Mouse (Mus musculus) ES-E14 (cell line): ENCODE measurements around the gene Edaradd. TPM values are rescaled to one million over a fixed set of nuclear protein-coding genes. Genes with fewer than 3 reads are reported as not detected.

Experiments used
- DNase-seq: peaks from one replicate; pipeline ENCODE4 v3.0.0-alpha.2; 2013; ENCODE audit warnings: low read depth, low spot score
- H3K27ac ChIP-seq: 2 replicates; pipeline ENCODE4 v1.5.1; 2012; ENCODE audit warnings: low read depth, mild to moderate bottlenecking, low read length, moderate library complexity, mixed read lengths; ENCODE audit not compliant: poor library complexity, insufficient read depth, severe bottlenecking
- H3K36me3 ChIP-seq: 2 replicates; pipeline ENCODE4 v1.6.1; 2012; ENCODE audit warnings: mild to moderate bottlenecking, low read length, moderate library complexity, mixed read lengths; ENCODE audit not compliant: control insufficient read depth, poor library complexity, insufficient read depth, severe bottlenecking
- H3K4me1 ChIP-seq, 2 experiments: fragments of 150-350 bp in 1 of 2; sonication (generic) in 1 of 2; 2 replicates each; pipeline ENCODE4 v1.6.1; 2012; ENCODE audit warnings: low read length in 2 of 2, mild to moderate bottlenecking in 1 of 2, mixed read lengths in 1 of 2; ENCODE audit not compliant: control insufficient read depth in 2 of 2, insufficient read depth in 2 of 2, poor library complexity in 1 of 2
- H3K4me3 ChIP-seq, 2 experiments: fragments of 150-350 bp in 1 of 2; sonication (generic) in 1 of 2; 2 replicates each; pipeline ENCODE4 v1.5.1; 2012; ENCODE audit warnings: low read length in 2 of 2, low read depth in 1 of 2, mild to moderate bottlenecking in 1 of 2, mixed read lengths in 1 of 2; ENCODE audit not compliant: insufficient read depth in 1 of 2, poor library complexity in 1 of 2, severe bottlenecking in 1 of 2
- H3K9ac ChIP-seq: 2 replicates; pipeline ENCODE4 v1.6.1; 2012; ENCODE audit warnings: low read depth, mild to moderate bottlenecking, low read length, mixed read lengths; ENCODE audit not compliant: poor library complexity, insufficient read depth, severe bottlenecking
- H3K9me3 ChIP-seq: fragments of 150-350 bp; sonication (generic); 2 replicates; pipeline ENCODE4 v1.6.1; 2012; ENCODE audit warnings: low read depth, mild to moderate bottlenecking, low read length; ENCODE audit not compliant: control insufficient read depth, insufficient read depth
- CHD2 ChIP-seq: IDR thresholded peaks from 2 replicates; pipeline ENCODE4 v1.6.1; 2014; ENCODE audit warnings: mild to moderate bottlenecking, low read depth, low read length, inconsistent platforms
- HCFC1 ChIP-seq: IDR thresholded peaks from 2 replicates; pipeline ENCODE4 v1.6.1; 2012; ENCODE audit warnings: low read length, inconsistent platforms, borderline replicate concordance; ENCODE audit not compliant: insufficient read depth
- MAFK ChIP-seq: IDR thresholded peaks from 2 replicates; pipeline ENCODE4 v1.6.1; 2014; ENCODE audit warnings: mild to moderate bottlenecking, low read depth, low read length, inconsistent platforms; ENCODE audit not compliant: insufficient read depth
- ZC3H11A ChIP-seq: IDR thresholded peaks from 2 replicates; pipeline ENCODE4 v1.6.1; 2012; ENCODE audit warnings: low read depth, mild to moderate bottlenecking, inconsistent platforms, low read length, borderline replicate concordance
- ZNF384 ChIP-seq: IDR thresholded peaks from 2 replicates; pipeline ENCODE4 v1.6.1; 2012; ENCODE audit warnings: low read depth, low read length, inconsistent platforms
- in situ Hi-C, 2 experiments: fragments of 600-800 bp; cut with MboI; formaldehyde crosslinking; loops; one replicate each; pipeline ENCODE4 v1.15.1; 2025; ENCODE audit warnings: low sequenced_read_pairs in 2 of 2, inconsistent platforms in 1 of 2; ENCODE audit not compliant: unreplicated experiment in 2 of 2
- total RNA-seq: library from RNA; depleted of rRNA; stranded (reverse); fragments of 300-350 nt; gene quantifications from 2 replicates; pipeline ENCODE4 v1.2.3, GENCODE M21; 2012

Gene Edaradd
- total RNA-seq, 1 experiment = 0.31 TPM

DNA sequence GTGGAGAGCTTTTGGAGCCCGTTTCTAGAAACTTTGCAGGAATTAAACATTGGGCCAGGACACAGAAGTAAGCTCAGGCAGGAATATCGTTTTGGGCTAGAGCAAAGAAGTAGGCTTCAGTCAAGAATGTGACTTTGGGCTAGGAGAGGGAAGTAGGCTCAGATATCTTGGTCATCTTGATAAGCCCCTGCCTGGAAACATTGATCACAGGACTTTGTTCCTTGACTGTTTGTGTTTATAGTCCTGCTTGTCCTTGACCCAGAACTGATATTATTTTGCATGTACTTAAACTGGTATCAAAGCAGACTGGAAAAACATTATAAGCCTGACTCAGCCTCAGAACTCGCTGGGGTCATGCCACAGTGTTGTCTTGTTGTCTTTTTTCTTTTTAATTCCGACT, 57.6 kb downstream of the Edaradd start:
- Histone ChIP-seq H3K9me3 (no peaks in the 10 kb centered on the region), H3K27ac (no peak overlapping the region), H3K4me3 (no peak overlapping the region), H3K9ac (no peak overlapping the region), H3K4me1 (peaks cover 0 to 4% of the 10 kb centered on the region in 2 experiments; a peak in 3 of 4 replicates), H3K36me3 (no peaks in the 10 kb centered on the region)
- DNase-seq = no peak
- in situ Hi-C loops = loop anchor here in 1 of 2 experiments (25.0 kb wide), 1 partner anchor 225 kb away; no protein-coding TSS in a partner anchor
- TF ChIP-seq HCFC1 (no peak), MAFK (no peak), ZC3H11A (no peak), ZNF384 (no peak), CHD2 (no peak)

DNA sequence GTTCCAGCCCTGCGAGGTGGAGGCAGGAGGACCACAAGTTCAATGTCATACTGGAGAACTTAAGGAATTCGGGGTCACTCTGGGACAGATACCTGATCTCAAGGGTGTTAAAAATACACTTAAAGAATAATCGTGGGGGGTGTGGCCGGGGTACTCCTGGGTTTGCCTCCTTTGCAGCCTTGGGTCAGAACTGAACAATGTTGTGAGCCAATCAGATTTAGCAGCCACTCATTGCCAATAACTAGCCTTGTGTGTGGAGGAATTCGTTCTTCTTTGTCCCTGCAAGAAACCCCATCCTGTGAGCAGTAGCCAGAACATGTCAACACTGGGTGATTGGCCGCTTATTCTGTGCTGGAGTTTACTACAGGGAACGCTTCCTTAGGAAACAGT, 58.5 kb downstream of the Edaradd start:
- H3K4me1 ChIP-seq = peaks cover 0 to 4% of the 10 kb centered on the region in 2 experiments; a peak in 3 of 4 replicates
- DNase-seq = no peak
- no peaks in the 10 kb centered on the region for H3K36me3 ChIP-seq
- H3K4me3 ChIP-seq = peak overlapping the region; percentile 82 to 83
- no peak for TF ChIP-seq HCFC1
- TF ChIP-seq ZNF384 = no peak
- TF ChIP-seq ZC3H11A = no peak
- TF ChIP-seq MAFK = no peak
- no peak for TF ChIP-seq CHD2
- peak overlapping the region; percentile 88 for H3K9ac ChIP-seq
- H3K9me3 ChIP-seq = no peaks in the 10 kb centered on the region
- in situ Hi-C loops = loop anchor here in 1 of 2 experiments (25.0 kb wide), 1 partner anchor 226 kb away; no protein-coding TSS in a partner anchor
- no peak overlapping the region for H3K27ac ChIP-seq

DNA sequence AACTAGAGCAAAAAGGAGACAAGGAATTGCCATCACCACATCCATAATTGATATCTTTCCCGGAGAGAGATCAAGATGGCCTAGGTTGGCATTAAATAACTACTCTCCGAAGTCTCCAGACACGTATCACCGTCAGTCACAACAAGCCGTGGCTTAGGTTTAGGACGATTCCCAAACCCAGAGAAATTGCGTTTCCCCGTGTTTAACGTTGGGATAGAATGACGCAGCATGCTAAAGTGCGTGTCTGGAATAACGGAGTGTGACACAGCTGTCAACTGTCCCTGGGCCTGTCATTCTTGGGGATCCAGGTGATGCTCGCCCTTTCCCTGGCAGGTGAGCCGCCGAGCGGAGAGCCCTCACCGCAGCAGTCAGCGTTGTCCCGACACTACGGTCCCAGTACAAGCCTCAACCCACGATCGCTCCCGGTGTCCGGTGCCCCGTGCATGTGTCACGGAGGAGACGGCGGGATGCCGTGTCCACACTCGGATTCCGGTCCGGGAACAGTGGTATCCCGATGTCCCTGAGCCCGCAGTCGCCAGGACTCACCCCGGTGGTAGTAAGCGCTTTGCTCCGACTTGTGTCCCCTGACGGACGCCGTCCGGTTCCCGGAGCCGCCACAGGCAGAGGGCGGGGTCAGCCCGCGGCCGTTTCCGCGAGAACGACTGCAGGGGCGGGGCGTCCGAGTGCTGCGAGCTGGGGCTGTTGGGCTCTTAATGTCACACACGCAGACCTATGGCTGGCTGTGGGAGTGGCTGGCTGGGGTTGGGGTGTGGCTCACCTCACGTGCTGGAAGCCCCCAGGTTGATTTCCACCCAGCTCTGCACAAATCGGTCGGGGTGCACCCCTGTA, 59.1 kb downstream of the Edaradd start:
- H3K9me3 ChIP-seq = no peaks in the 10 kb centered on the region
- peak overlapping the region; percentile 82 to 83 for H3K4me3 ChIP-seq
- no peaks in the 10 kb centered on the region for H3K36me3 ChIP-seq
- in situ Hi-C loops = loop anchor here in 1 of 2 experiments (25.0 kb wide), 1 partner anchor 226 kb away; no protein-coding TSS in a partner anchor
- H3K9ac ChIP-seq = peak overlapping the region; percentile 88
- TF ChIP-seq MAFK (no peak), CHD2 (0 out of 2 replicates have a peak, but pooled peaks have one; percentile 32), ZNF384 (no peak), HCFC1 (0 out of 2 replicates have a peak, but pooled peaks have one; percentile 40)
- peak; percentile 63 for DNase-seq
- H3K4me1 ChIP-seq = peaks cover 0 to 4% of the 10 kb centered on the region in 2 experiments; a peak in 3 of 4 replicates
- H3K27ac ChIP-seq = no peak overlapping the region

DNA sequence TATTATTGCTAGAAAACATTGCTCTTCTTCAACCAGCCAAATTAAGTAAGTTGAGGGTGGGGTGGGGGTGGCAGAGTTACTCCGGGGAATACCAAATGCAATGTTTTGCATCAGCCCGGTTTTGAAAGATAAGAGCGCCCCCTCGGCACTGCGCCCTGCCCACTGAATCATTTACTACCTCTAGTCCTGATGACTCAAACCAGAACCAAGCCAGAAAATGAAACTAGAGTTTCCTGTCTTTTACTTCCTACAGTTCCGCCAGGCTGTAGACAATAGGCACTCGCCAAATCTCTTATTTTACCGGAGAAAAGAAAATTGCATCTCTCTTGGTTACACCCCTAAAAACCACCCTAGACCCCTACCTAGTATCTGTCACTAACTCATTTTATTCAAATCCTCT, 59.8 kb downstream of the Edaradd start:
- no peaks in the 10 kb centered on the region for H3K36me3 ChIP-seq
- no peaks in the 10 kb centered on the region for H3K9me3 ChIP-seq
- H3K9ac ChIP-seq = no peak overlapping the region
- no peak for TF ChIP-seq HCFC1
- TF ChIP-seq ZC3H11A = no peak
- no peak for TF ChIP-seq ZNF384
- no peak for TF ChIP-seq MAFK
- TF ChIP-seq CHD2 = no peak
- in situ Hi-C loops = loop anchor here in 1 of 2 experiments (25.0 kb wide), 1 partner anchor 227 kb away; no protein-coding TSS in a partner anchor
- no peak overlapping the region for H3K27ac ChIP-seq
- DNase-seq = no peak
- peaks cover 0 to 4% of the 10 kb centered on the region in 2 experiments; a peak in 3 of 4 replicates for H3K4me1 ChIP-seq
- H3K4me3 ChIP-seq = peak overlapping the region; percentile 82 to 83
